Mouse (Mus musculus) frontal cortex, postnatal 10 days (tissue): ENCODE measurements around the gene Evi2.

Experiments
- DNase-seq, 2 experiments: peaks; one replicate each; pipeline ENCODE4 v3.0.0; 2022; ENCODE audit warnings: low spot score in 2 of 2, mixed read lengths in 1 of 2

Evi2 gene

GRCm38 (mm10) chr11:79530333-79530761 lies at the start of gene Evi2, which contains the start of gene Evi2a:
TSS of gene Evi2 (minus strand) at chr11:79530589.
TSS of gene Evi2a (minus strand) at chr11:79530609.
- no peak for DNase-seq

GRCm38 (mm10) chr11:79577741-79578140 lies 47.4 kb upstream of the Evi2 start:
- peak; percentile 53 to 70 for DNase-seq

GRCm38 (mm10) chr11:79575383-79576073 lies 45.1 kb upstream of the Evi2 start:
- no peak for DNase-seq

- DNase-seq: no peak
Measured at GRCm38 (mm10) chr11:79573836-79574235, 43.4 kb upstream of the Evi2 start.

- no peak for DNase-seq
Measured at GRCm38 (mm10) chr11:79570319-79570718, 39.9 kb upstream of the Evi2 start.

GRCm38 (mm10) chr11:79568197-79568911 lies 38.0 kb upstream of the Evi2 start:
- no peak for DNase-seq

GRCm38 (mm10) chr11:79566947-79567346 lies 36.6 kb upstream of the Evi2 start:
- no peak for DNase-seq

GRCm38 (mm10) chr11:79563493-79563892 lies 33.1 kb upstream of the Evi2 start:
- no peak for DNase-seq

- DNase-seq: no peak
Measured at GRCm38 (mm10) chr11:79560536-79560935, 30.1 kb upstream of the Evi2 start.

- no peak for DNase-seq
Measured at GRCm38 (mm10) chr11:79552622-79553021, 22.2 kb upstream of the Evi2 start.

GRCm38 (mm10) chr11:79536293-79536692 lies 5.9 kb upstream of the Evi2 start:
- DNase-seq: no peak

GRCm38 (mm10) chr11:79535554-79535953 lies 5.2 kb upstream of the Evi2 start:
- DNase-seq: no peak

- DNase-seq: no peak
Measured at GRCm38 (mm10) chr11:79533950-79534690, 3.7 kb upstream of the Evi2 start.

- no peak for DNase-seq
Measured at GRCm38 (mm10) chr11:79533311-79533710, 2.9 kb upstream of the Evi2 start.

- DNase-seq: no peak
Measured at GRCm38 (mm10) chr11:79531485-79531884, 1.1 kb upstream of the Evi2 start.

GRCm38 (mm10) chr11:79530774-79531173 lies 385 bp upstream of the Evi2 start:
- DNase-seq: no peak

- DNase-seq: no peak
Measured at GRCm38 (mm10) chr11:79529736-79530135, 653 bp downstream of the Evi2 start.

- DNase-seq: no peak
Measured at GRCm38 (mm10) chr11:79529226-79529625, 1.2 kb downstream of the Evi2 start.

GRCm38 (mm10) chr11:79528601-79529000 lies 1.8 kb downstream of the Evi2 start:
- DNase-seq: no peak

GRCm38 (mm10) chr11:79527739-79528384 lies 2.5 kb downstream of the Evi2 start:
- no peak for DNase-seq

- DNase-seq: no peak
Measured at GRCm38 (mm10) chr11:79527015-79527738, 3.2 kb downstream of the Evi2 start.
